Mouse (Mus musculus) left cerebral cortex, adult 11 months (tissue): ENCODE results near the gene Npas3.

Experiments used
- DNase-seq: peaks from one replicate; pipeline ENCODE4 v3.0.0; 2022; ENCODE audit warnings: low spot score

Gene Npas3

GRCm38 (mm10) chr12:53992411-53992810, 743.9 kb downstream of the Npas3 start:
- DNase-seq = no peak

GRCm38 (mm10) chr12:53995710-53996109, 747.2 kb downstream of the Npas3 start:
- DNase-seq = no peak

GRCm38 (mm10) chr12:53997141-53997540, 748.7 kb downstream of the Npas3 start:
- DNase-seq = no peak

GRCm38 (mm10) chr12:53999647-54000637, 751.5 kb downstream of the Npas3 start:
- no peak for DNase-seq

- DNase-seq = no peak
Observed at GRCm38 (mm10) chr12:54002496-54002895, 754.0 kb downstream of the Npas3 start.

GRCm38 (mm10) chr12:54004606-54005005, 756.1 kb downstream of the Npas3 start:
- no peak for DNase-seq

- no peak for DNase-seq
Observed at GRCm38 (mm10) chr12:54005546-54005945, 757.1 kb downstream of the Npas3 start.

GRCm38 (mm10) chr12:54015304-54015703, 766.8 kb downstream of the Npas3 start:
- DNase-seq = no peak

GRCm38 (mm10) chr12:54017949-54018348, 769.5 kb downstream of the Npas3 start:
- no peak for DNase-seq

GRCm38 (mm10) chr12:54019979-54020378, 771.5 kb downstream of the Npas3 start:
- DNase-seq = no peak

GRCm38 (mm10) chr12:54034666-54035346, 786.3 kb downstream of the Npas3 start:
- DNase-seq = no peak

- no peak for DNase-seq
Observed at GRCm38 (mm10) chr12:54037602-54038001, 789.1 kb downstream of the Npas3 start.

- no peak for DNase-seq
Observed at GRCm38 (mm10) chr12:54042996-54043544, 794.6 kb downstream of the Npas3 start.

GRCm38 (mm10) chr12:54044606-54045334, 796.3 kb downstream of the Npas3 start:
- no peak for DNase-seq

- DNase-seq = no peak
Observed at GRCm38 (mm10) chr12:54045360-54045759, 796.9 kb downstream of the Npas3 start.

- DNase-seq = no peak
Observed at GRCm38 (mm10) chr12:54046824-54047223, 798.3 kb downstream of the Npas3 start.

GRCm38 (mm10) chr12:54048126-54048525, 799.6 kb downstream of the Npas3 start:
- no peak for DNase-seq

GRCm38 (mm10) chr12:54049926-54050325, 801.4 kb downstream of the Npas3 start:
- DNase-seq = no peak

GRCm38 (mm10) chr12:54052939-54053338, 804.5 kb downstream of the Npas3 start:
- DNase-seq = no peak

GRCm38 (mm10) chr12:54053598-54053997, 805.1 kb downstream of the Npas3 start:
- no peak for DNase-seq

- peak; percentile 50 for DNase-seq
Observed at GRCm38 (mm10) chr12:54060732-54061131, 812.3 kb downstream of the Npas3 start.

GRCm38 (mm10) chr12:54061168-54061567, 812.7 kb downstream of the Npas3 start:
- no peak for DNase-seq
